Mouse (Mus musculus): ENCODE measurements around the gene Ube2b. TPM values are rescaled to one million over a fixed set of nuclear protein-coding genes. Genes with fewer than 3 reads are reported as not detected.

The Ube2b gene
- 113 and 116 TPM in 2 replicates for polyA plus RNA-seq (2016; fragmentation: Nextera tagmentation; extraction: Ambion mirVana)

DNA sequence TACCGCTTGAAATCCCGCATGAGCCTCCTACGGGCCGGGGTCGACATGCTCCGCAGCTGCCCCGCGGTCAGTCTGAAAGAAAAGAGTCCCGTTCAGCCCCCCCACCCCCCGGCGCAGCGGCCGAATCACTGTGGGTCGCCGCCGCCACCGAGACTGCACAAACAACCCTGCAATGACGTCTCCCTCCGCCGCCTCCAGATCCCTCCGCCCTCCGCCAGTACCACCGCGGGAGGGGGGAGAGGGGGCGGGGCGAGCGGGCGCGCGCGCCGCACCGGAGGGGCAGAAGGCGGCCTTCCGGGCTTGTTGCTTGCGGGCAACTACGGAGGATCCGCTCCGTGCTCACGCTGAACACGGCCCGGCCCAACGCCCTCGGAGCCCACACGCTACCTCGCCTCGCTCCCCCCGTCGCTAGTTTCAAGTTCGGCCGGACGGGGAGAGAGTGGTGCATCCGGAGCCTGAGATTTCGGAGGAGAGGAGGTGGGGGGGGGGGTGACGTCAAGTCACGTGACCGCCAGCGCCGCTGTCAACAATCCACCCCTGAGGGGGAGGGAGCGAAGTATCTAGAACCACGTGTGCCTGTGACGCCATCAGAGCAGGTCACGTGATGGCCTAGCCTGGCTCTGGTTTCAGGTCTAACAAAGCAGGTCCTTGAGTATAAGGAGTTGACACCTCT, at the start of gene Ube2b:
Gene Ube2b (minus strand): TSS at position 473 of the 673 bp plus-strand sequence.
- Histone ChIP-seq H3K4me1 (peaks cover 62% of the 10 kb centered on the region), H3K9me3 (replicated peaks) (no peaks in the 10 kb centered on the region), H3K36me3 (peaks cover 27% of the 10 kb centered on the region), H3K9ac (peak within 1 kb of the TSS; percentile 95), H3K4me2 (peak within 1 kb of the TSS; percentile 91), H3K27ac (peak within 1 kb of the TSS; percentile 91), H3K4me3 (peak within 1 kb of the TSS; percentile 98), H3K27me3 (replicated peaks) (no peaks in the 10 kb centered on the region)
- ATAC-seq: peak; percentile 78
- WGBS (ENCODE audit: insufficient replicate concordance): under 1% methylated on average over 57 of the region's 63 CpGs

DNA sequence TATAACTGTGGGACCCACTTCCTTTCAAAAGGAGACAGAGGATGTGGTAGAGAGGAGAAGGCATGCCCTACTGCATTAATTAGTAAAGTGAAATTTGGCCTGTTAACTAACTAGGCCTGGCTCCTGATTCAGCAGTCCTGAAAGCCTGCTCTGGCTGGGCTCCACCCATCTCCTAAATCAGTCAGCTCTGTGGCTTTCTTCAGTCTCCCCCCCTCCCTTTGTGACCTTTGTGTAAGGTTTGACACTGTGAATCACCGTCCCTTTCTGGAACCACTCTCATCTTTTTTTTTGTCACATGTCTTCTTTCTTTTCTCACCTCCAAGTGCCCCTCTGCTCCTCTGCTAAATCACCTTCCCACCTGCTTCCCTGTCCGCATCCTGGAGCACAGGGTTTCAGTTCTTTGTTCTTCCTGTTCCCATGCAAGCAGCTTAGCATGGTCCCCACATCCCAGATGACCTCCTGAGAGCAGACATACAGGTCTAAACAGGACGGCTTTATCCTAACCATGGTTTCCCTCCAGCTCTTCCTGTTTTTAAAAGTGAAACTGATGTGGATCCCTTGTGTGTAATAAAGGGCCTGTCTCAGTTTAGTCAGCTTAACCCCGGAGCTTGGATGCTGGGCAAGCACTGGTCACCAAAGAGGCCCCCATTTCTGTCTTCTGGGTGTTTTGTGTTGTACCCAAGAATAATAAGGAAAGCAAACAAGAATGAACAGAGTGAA, 46.0 kb upstream of the Ube2b start:
- no peaks in the 10 kb centered on the region for H3K36me3 ChIP-seq
- no peaks in the 10 kb centered on the region for H3K27me3 ChIP-seq (replicated peaks)
- H3K4me2 ChIP-seq: 0 out of 2 replicates have a peak overlapping the region, but pooled peaks have one; percentile 3
- H3K9me3 ChIP-seq (replicated peaks): no peaks in the 10 kb centered on the region
- H3K27ac ChIP-seq: no peak overlapping the region
- no peak overlapping the region for H3K4me3 ChIP-seq
- no peak overlapping the region for H3K9ac ChIP-seq
- no peak for ATAC-seq
- peaks cover 26% of the 10 kb centered on the region for H3K4me1 ChIP-seq
- 34% methylated on average over 4 of the region's 4 CpGs for WGBS (ENCODE audit: insufficient replicate concordance)

DNA sequence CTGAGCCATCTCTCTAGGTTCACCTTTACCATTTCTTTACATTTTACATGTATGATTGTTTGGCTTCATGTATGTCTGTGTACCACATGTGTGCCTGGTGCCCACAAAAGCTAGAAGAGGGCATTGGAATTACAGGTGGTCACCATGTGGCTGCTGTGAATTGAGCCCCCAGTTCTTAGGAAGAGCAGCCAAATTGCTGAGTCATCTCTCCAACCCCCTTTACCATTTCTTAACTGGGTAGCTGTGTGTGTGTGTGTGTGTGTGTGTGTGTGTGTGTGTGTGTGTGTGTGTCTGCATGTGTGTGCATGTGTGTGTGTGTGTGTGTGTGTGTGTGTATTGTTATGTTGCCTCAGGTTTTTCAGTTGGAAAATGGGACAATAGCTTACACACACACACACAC, 43.6 kb upstream of the Ube2b start:
- no peak for ATAC-seq
- H3K4me1 ChIP-seq: peaks cover 26% of the 10 kb centered on the region
- no peaks in the 10 kb centered on the region for H3K9me3 ChIP-seq (replicated peaks)
- no peaks in the 10 kb centered on the region for H3K36me3 ChIP-seq
- no peak overlapping the region for H3K27ac ChIP-seq
- H3K4me3 ChIP-seq: no peak overlapping the region
- no peak overlapping the region for H3K9ac ChIP-seq
- H3K27me3 ChIP-seq (replicated peaks): no peaks in the 10 kb centered on the region
- no peak overlapping the region for H3K4me2 ChIP-seq

GRCm38 (mm10) chr11:52043224-52043623, 42.7 kb upstream of the Ube2b start:
- ATAC-seq: no peak
- no peaks in the 10 kb centered on the region for H3K36me3 ChIP-seq
- H3K27ac ChIP-seq: no peak overlapping the region
- WGBS (ENCODE audit: insufficient replicate concordance): 66% methylated on average over 3 of the region's 3 CpGs
- peaks cover 26% of the 10 kb centered on the region for H3K4me1 ChIP-seq
- no peaks in the 10 kb centered on the region for H3K27me3 ChIP-seq (replicated peaks)
- no peak overlapping the region for H3K9ac ChIP-seq
- H3K9me3 ChIP-seq (replicated peaks): no peaks in the 10 kb centered on the region
- no peak overlapping the region for H3K4me2 ChIP-seq
- no peak overlapping the region for H3K4me3 ChIP-seq

- 47% methylated on average over 3 of the region's 3 CpGs for WGBS (ENCODE audit: insufficient replicate concordance)
- no peak for ATAC-seq
Observed at GRCm38 (mm10) chr11:52037659-52038058, 37.1 kb upstream of the Ube2b start.

DNA sequence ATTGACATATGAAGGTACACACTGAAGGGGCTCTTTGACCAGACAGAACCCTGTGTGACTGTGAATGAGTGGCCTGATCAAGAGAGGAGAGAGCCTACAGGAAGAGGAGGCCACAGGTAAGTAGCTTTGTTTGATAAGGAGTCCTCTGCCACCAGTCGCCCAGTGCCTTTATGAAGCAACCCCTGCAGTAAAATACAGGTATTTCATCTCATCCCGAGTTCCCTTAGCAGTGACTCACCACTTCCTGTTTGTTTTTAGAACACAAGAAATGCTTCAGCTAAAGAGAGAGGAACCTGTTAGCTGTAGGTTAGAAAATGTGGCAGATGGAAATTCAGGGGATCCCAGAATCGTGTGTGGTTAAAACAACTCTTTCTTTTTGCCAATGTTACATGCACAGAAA, 35.3 kb upstream of the Ube2b start:
- Histone ChIP-seq H3K9me3 (replicated peaks) (no peaks in the 10 kb centered on the region), H3K4me2 (no peak overlapping the region), H3K27me3 (replicated peaks) (no peaks in the 10 kb centered on the region), H3K36me3 (no peaks in the 10 kb centered on the region), H3K4me3 (no peak overlapping the region), H3K27ac (no peak overlapping the region), H3K9ac (no peak overlapping the region), H3K4me1 (no peaks in the 10 kb centered on the region)
- 33% methylated on average over 3 of the region's 3 CpGs for WGBS (ENCODE audit: insufficient replicate concordance)
- no peak for ATAC-seq

More at GRCm38 (mm10) chr11:52037659-52038058, 37.1 kb upstream of the Ube2b start:
- Histone ChIP-seq H3K36me3 (no peaks in the 10 kb centered on the region), H3K4me2 (no peak overlapping the region), H3K27me3 (replicated peaks) (no peaks in the 10 kb centered on the region), H3K9me3 (replicated peaks) (no peaks in the 10 kb centered on the region), H3K9ac (no peak overlapping the region), H3K4me3 (no peak overlapping the region), H3K27ac (no peak overlapping the region), H3K4me1 (no peaks in the 10 kb centered on the region)

GRCm38 (mm10) chr11:52033953-52034352, 33.4 kb upstream of the Ube2b start:
- WGBS (ENCODE audit: insufficient replicate concordance): 78% methylated on average over 1 of the region's 1 CpGs
- H3K36me3 ChIP-seq: no peaks in the 10 kb centered on the region
- no peak overlapping the region for H3K27ac ChIP-seq
- ATAC-seq: no peak
- H3K27me3 ChIP-seq (replicated peaks): no peaks in the 10 kb centered on the region
- no peak overlapping the region for H3K9ac ChIP-seq
- H3K4me3 ChIP-seq: no peak overlapping the region
- no peak overlapping the region for H3K4me2 ChIP-seq
- no peaks in the 10 kb centered on the region for H3K4me1 ChIP-seq
- H3K9me3 ChIP-seq (replicated peaks): no peaks in the 10 kb centered on the region

DNA sequence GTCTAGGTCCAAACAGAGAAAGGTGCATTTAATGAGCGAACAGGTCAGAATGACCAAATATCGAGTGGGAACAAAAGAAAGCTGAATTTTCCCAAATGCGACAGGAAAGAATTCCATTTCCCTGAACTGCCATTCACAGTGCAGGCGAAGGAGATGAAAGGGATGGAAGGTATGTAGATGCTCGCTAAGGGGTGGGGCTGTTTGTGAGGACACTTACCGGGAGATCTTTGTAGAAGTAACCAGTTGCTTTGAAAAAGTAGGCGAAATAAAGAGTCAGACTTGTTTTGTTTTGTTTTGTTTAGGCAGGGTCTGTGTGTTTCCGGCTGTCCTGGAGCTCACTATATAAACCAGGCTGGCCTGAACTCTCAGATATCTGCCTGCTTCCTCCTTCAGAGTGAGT, 31.8 kb upstream of the Ube2b start:
- Histone ChIP-seq H3K9me3 (replicated peaks) (no peaks in the 10 kb centered on the region), H3K4me3 (no peak overlapping the region), H3K27ac (no peak overlapping the region), H3K9ac (no peak overlapping the region), H3K4me2 (no peak overlapping the region), H3K4me1 (no peaks in the 10 kb centered on the region), H3K36me3 (no peaks in the 10 kb centered on the region), H3K27me3 (replicated peaks) (no peaks in the 10 kb centered on the region)
- no peak for ATAC-seq
- 62% methylated on average over 8 of the region's 8 CpGs for whole genome bisulfite sequencing (ENCODE audit: insufficient replicate concordance)

DNA sequence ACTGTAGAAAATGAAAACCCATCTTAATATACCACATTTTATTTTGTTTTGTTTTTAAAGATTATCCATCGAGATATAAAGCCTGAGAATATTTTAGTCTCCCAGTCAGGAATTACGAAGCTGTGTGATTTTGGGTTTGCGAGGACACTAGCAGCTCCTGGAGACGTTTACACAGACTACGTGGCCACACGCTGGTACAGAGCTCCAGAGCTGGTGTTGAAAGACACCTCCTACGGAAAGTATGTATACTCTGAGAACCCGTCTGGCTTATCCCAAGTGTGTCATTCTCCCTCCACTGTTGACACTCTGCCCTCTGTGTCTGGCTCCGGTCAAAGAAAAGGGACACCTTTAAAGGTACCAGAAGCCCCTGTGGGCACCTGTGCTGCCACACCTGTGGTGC, 17.7 kb upstream of the Ube2b start:
- no peak overlapping the region for H3K27ac ChIP-seq
- no peak overlapping the region for H3K9ac ChIP-seq
- no peak for ATAC-seq
- H3K36me3 ChIP-seq: no peaks in the 10 kb centered on the region
- no peak overlapping the region for H3K4me3 ChIP-seq
- WGBS (ENCODE audit: insufficient replicate concordance): 75% methylated on average over 9 of the region's 9 CpGs
- no peaks in the 10 kb centered on the region for H3K27me3 ChIP-seq (replicated peaks)
- H3K4me2 ChIP-seq: no peak overlapping the region
- H3K4me1 ChIP-seq: no peaks in the 10 kb centered on the region
- no peaks in the 10 kb centered on the region for H3K9me3 ChIP-seq (replicated peaks)

DNA sequence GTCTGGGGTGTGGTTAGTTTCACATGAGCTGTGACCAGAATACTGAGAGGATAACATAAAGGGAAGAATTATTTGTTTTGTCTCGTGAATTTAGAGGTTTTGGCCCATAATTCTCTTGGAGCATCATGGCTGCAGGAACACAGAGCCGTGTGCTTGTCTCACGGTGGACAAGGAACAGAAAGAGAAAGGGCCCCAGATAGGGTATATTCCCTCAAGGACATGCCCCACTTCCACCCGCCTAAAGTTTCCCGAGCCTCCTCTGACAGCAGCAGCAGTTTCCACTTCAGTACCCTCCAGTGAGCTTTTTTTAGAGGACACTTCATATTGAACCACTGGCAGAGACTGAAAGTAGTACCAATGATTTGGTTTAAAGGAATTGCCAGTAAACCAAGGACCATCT, 11.0 kb upstream of the Ube2b start:
- H3K9me3 ChIP-seq (replicated peaks): no peaks in the 10 kb centered on the region
- H3K27ac ChIP-seq: no peak overlapping the region
- no peaks in the 10 kb centered on the region for H3K36me3 ChIP-seq
- H3K4me3 ChIP-seq: no peak overlapping the region
- ATAC-seq: no peak
- WGBS (ENCODE audit: insufficient replicate concordance): 73% methylated on average over 5 of the region's 5 CpGs
- H3K4me2 ChIP-seq: no peak overlapping the region
- H3K9ac ChIP-seq: no peak overlapping the region
- no peaks in the 10 kb centered on the region for H3K4me1 ChIP-seq
- H3K27me3 ChIP-seq (replicated peaks): no peaks in the 10 kb centered on the region

DNA sequence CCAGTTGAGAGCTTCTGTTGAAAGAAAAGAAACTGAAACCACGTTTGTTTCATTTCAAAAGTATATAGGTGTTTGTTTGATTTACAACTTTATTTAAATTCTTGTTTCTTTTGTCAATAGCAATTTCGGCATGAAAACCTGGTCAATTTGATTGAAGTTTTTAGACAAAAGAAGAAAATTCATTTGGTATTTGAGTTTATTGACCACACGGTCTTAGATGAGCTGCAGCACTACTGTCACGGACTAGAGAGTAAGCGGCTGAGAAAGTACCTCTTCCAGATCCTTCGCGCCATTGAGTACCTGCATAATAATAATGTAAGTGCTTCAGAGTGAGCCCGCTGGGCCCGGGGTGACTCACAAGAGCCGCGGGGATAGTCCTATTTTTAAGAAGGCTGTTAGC, 10.4 kb upstream of the Ube2b start:
- WGBS (ENCODE audit: insufficient replicate concordance): 73% methylated on average over 11 of the region's 11 CpGs
- Histone ChIP-seq H3K36me3 (no peaks in the 10 kb centered on the region), H3K9me3 (replicated peaks) (no peaks in the 10 kb centered on the region)

GRCm38 (mm10) chr11:52005586-52005985, 5.0 kb upstream of the Ube2b start:
- Histone ChIP-seq H3K36me3 (no peaks in the 10 kb centered on the region), H3K4me1 (peaks cover 47% of the 10 kb centered on the region), H3K4me3 (no peak overlapping the region), H3K4me2 (no peak overlapping the region), H3K27ac (no peak overlapping the region), H3K27me3 (replicated peaks) (no peaks in the 10 kb centered on the region), H3K9me3 (replicated peaks) (no peaks in the 10 kb centered on the region), H3K9ac (peak overlapping the region; percentile 1; the same call in 1 of the 2 replicates)
- WGBS (ENCODE audit: insufficient replicate concordance): 49% methylated on average over 2 of the region's 2 CpGs
- ATAC-seq: no peak

More for the DNA sequence above, 10.4 kb upstream of the Ube2b start:
- no peak overlapping the region for H3K9ac ChIP-seq
- peaks cover 4% of the 10 kb centered on the region; the same call in 1 of the 2 replicates for H3K4me1 ChIP-seq
- no peak overlapping the region for H3K4me3 ChIP-seq
- H3K27ac ChIP-seq: no peak overlapping the region
- H3K27me3 ChIP-seq (replicated peaks): no peaks in the 10 kb centered on the region
- no peak overlapping the region for H3K4me2 ChIP-seq
- no peak for ATAC-seq

Measured in liver, embryonic 12.5 days (tissue).